Mouse (Mus musculus): Measurements from ENCODE around the gene Hist1h3c.
A peak's percentile ranks its signal among the peaks of the same experiment; 100 is the strongest.
"Not testable (repeated sequence)": the region's sequence is repeated elsewhere in the genome, so short reads cannot be mapped to it uniquely, and the experiment has no call there.

Gene Hist1h3c

DNA sequence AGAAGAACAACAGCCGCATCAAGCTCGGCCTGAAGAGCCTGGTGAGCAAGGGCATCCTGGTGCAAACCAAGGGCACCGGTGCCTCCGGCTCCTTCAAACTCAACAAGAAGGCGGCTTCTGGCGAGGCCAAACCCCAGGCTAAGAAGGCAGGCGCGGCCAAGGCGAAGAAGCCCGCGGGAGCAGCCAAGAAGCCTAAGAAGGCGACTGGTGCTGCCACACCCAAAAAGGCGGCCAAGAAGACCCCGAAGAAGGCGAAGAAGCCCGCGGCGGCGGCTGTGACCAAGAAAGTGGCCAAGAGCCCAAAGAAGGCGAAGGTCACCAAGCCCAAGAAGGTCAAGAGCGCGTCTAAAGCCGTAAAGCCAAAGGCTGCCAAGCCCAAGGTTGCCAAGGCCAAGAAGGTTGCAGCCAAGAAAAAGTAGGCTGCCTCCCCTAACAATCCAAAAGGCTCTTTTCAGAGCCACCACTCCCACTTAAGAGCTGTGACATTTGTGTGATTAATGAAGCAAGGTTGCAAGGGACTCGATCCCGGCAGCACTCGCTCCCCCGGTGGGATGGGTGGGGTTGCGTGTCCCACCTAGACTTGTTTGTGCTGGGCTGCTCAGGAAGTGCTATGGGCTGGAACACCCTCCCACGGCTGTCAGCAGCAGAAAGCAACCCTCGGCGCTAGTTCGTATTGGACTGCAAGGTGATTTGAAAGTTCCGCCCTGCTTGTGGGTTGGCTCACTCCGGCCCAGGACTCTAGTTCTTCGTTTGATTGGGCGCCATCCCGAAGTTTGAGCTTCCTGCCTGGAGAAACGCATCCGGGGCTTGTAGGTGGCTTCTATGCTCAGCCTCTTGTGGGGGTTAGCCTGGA, 6.1 kb downstream of the Hist1h3c start:
- DNase-seq (ENCODE audit: low spot score), result peak; percentile 55

GRCm38 (mm10) chr13:23738677-23739068, 6.7 kb downstream of the Hist1h3c start, which contains the start of gene Hist1h1c:
TSS of gene Hist1h1c (plus strand) at chr13:23738808.
- DNase-seq (ENCODE audit: low spot score), result peak; percentile 49

DNA sequence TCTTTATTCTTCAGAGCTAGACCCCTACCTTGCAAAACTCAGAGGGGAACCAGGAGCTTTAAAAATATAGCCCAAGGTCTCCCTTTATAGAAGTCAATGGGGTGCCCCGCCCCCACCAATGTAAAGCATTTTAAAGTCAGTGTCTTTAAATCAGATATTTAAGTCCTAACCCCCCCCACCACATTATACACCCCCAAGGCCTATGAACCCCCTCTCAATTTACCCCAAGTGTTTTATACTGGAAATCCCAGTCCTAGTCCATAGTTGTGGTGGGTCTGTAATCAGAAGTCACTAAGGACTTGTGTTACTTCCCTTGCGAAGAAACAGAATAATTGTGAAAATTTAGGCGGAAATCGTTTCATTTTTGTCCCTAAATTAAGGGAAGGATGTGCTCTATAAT, 7.4 kb downstream of the Hist1h3c start:
- no peak for DNase-seq (ENCODE audit: low spot score)

DNA sequence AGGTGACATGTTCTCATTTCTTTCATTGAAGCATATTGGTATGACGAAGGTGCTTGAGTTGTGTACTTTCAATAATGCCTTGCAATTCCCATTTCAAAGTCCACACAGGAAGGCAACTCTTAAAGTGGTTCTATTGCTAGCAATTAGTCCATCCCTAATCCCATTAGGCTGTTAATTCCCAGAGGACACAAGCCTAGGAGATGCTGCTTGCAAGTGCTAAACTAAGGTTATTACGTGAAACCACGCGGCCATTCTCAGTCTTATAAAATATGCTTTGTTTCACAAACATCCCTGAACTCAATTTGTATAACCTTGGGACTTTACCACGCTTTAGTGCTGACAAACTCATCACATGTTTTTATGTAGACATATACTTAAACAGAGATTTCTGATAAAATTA, 8.3 kb downstream of the Hist1h3c start:
- no peak for DNase-seq (ENCODE audit: low spot score)

DNA sequence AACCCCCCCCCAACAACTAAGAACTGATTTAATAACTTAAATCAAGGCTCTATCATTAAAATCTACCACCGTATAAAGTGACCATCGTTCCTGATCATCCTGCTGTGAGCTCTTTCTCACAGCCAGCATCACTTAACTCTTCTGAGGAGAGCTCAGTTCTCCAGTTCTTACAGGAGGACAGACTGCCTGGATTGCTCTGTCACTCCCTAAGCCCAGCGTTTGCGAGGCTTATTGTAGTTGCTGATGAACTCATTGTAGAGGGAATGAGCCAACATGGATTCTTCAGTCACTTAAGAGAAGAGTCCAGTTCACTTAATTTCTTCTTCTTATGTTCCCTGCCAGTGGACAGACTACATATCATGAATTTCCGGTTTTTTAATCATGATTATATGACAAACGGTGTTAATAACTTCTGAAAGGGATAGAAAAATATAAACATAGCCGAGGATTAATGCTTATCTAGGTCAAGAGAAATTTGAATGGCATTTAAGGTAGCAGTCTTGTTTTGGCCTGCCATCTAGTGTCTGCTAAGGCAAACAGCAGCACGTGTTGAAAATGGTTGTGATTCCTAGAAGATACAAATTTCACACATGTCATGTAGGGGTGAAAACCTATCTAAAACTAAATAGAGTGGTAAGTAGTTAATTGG, 13.1 kb downstream of the Hist1h3c start:
- no peak for DNase-seq (ENCODE audit: low spot score)

GRCm38 (mm10) chr13:23730479-23730878, 14.9 kb downstream of the Hist1h3c start:
- no peak for DNase-seq (ENCODE audit: low spot score)

DNA sequence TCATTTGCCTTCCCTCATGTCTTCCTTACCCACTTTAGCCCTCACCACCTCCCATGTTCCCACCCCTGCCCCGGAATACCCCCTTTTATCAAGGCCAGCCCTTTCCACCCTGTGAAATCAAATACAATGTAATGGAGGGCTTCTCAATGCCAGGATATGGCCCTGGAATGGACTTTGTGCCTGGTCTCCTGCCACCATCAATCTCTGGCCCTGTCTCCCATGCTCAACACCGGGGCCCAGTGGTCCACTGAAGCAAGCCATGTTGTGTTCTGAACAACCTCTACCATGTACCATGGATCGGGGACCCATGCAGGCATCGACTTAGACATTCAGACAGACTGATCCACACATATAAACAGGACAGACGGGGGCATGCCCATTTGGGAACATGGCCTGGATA, 15.7 kb downstream of the Hist1h3c start:
- DNase-seq (ENCODE audit: low spot score), result no peak

- DNase-seq (ENCODE audit: low spot score), result no peak
These were observed 16.2 kb downstream of the Hist1h3c start for GRCm38 (mm10) chr13:23729192-23729525.

- DNase-seq (ENCODE audit: low spot score), result no peak
These were observed 16.8 kb downstream of the Hist1h3c start for GRCm38 (mm10) chr13:23728472-23729191.

DNA sequence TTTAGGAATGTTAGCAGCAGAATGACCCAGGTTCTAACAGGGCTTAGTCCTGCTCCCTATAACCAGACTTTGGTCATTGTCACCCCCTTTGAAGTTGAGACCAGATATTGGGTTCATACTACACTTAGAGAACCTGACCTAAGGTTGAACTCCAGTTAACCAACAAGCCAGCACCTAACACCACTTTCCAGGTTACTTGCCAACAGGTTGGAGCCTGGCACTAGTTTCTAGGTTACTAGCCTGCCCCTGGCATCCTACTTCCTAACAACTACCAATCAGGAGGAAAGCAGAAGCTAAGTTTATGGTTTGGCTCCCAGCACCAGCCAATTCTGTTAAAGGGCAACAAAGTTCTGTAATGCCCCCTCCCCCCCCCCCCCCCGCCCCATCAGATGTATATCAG, 20.2 kb downstream of the Hist1h3c start:
- no peak for DNase-seq (ENCODE audit: low spot score)

DNA sequence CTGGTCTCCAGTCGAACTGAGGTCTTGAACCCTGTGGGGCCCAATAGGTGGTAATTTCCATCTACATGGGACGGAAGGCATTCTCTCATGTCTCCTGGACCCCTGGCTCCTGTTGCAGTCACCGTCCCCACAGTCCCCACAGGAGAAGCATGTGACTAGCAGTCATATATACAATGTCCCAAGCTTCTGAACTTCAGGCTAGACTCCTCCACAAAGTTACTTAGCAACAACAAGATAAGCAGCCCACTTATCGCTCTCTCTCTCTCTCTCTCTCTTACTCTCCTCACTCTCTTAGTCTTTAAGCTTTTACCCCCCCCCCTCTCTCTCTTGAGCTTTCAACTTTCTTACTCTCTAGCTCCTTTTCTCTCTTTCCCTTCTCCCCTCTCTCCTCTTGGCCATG, 21.2 kb downstream of the Hist1h3c start:
- no peak for DNase-seq (ENCODE audit: low spot score)

- DNase-seq (ENCODE audit: low spot score), result not testable (repeated sequence)
These were observed 27.7 kb downstream of the Hist1h3c start for GRCm38 (mm10) chr13:23717593-23718245.

DNA sequence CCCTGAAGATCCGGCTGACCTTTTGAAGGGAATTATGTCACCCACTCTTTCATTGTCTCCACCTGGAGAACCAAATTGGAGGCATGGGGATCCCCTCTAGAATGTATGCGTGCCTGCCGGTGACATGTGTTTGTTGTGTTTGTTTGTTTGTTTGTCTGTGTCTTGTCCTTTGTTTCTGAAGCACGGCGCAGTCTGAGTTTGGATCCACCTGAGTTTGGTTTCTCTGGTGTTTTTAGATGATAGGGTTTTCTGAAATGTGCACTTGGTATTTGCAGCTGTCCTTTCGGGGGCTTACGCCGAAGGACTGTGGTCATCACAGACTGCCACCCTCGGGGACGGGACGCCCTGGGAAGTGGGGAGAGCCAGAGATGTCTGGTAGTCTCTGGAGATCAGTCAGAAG, 28.2 kb downstream of the Hist1h3c start:
- no peak for DNase-seq (ENCODE audit: low spot score)

DNA sequence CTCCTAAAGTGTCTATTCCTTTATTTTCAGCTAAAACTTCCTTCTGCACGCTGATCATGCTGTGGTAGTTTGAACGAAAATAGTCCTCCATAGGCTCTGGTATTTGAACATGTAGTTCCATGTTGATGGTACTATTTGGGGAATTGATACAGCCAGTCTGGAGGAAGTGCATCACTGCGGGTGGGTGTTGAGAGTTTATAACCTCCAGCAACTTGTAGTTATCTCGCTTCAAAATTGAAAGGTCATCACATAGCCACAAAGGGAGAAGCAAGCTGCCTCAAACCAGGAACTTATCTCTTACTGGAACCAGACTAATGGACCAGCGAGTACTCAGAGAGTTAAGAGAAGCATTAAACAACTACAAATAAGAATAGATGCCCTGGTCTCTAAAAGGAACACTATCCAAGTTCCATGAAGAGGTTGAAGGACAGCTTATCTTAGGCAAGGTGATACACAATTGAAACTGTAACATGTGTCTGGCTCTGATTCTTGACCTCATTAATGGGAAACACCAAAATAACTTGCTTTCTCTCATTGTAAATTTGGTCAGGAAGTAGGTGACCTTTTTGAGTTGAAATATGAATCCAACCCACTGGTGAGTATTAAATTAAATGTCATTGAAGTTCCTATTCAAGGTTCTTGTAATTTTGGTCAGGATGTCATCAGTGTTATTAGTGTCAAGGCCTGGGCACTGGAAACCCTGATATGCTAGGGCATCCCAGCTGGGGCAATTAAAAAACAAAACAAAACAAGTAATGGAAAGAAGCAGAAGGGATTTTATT, 28.9 kb downstream of the Hist1h3c start:
- no peak for DNase-seq (ENCODE audit: low spot score)

GRCm38 (mm10) chr13:23710374-23711089, 34.9 kb downstream of the Hist1h3c start, which contains the start of gene Hfe:
TSS of gene Hfe (minus strand) at chr13:23710854.
- no peak for DNase-seq (ENCODE audit: low spot score)

GRCm38 (mm10) chr13:23709714-23710373, 35.6 kb downstream of the Hist1h3c start:
- no peak for DNase-seq (ENCODE audit: low spot score)

- DNase-seq (ENCODE audit: low spot score), result no peak
These were observed 36.7 kb downstream of the Hist1h3c start for GRCm38 (mm10) chr13:23708654-23709053.

DNA sequence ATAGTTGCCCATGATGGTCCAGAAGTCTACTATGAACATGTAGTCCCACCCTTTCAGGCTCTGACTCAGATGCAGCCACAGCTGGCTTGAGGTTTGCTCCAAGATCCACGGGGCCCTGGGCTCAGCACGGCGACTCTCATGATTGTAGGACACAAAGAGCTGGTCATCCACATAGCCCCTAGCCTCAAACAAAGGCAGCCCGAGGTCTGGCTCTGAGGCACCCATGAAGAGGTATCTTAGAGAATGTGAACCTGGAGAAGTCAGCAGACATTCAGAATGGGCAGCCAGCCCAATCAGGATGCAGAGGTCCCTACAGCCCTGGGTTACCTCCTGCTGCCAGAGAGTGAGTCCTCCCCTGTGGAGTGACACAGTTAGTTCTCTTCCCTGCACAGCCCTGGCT, 37.4 kb downstream of the Hist1h3c start:
- DNase-seq (ENCODE audit: low spot score), result no peak

GRCm38 (mm10) chr13:23706771-23707170, 38.6 kb downstream of the Hist1h3c start:
- DNase-seq (ENCODE audit: low spot score), result no peak

DNA sequence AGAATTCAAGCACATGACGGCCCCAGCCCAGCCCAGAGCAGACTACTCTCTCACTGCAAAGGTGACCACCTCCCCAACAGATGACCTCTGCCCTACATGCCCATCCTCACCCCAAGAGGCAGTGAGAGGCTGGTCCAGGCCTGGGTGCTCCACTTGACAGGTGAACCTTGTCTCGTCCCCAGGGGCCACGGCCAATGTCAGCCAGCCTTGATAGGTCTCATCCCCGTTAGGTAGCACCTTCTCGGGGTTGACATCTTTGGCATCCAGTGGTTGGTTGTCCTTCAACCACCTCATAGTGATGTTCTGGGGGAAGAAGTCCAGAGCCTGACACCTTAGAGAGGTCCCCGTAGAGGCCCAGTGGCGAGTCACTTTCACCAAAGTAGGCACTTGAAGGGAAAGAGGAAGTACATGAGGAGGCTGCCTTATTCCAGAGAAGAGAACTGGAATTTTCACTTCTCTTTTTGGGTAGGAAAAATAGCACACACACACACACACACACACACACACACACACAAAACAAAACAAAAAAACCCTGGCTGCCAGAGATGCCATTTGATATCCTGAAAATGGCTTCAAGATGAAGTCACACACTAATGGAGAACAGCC, 39.5 kb downstream of the Hist1h3c start:
- DNase-seq (ENCODE audit: low spot score), result no peak
